Mouse (Mus musculus): ENCODE measurements around the gene Chgb. TPM values are rescaled to one million over a fixed set of nuclear protein-coding genes. Genes with fewer than 3 reads are reported as not detected.

The Chgb gene
- polyA plus RNA-seq (2016; fragmentation: Nextera tagmentation; extraction: Ambion mirVana): 1.8 and 3.1 TPM in 2 replicates

- Histone ChIP-seq H3K36me3 (replicated peaks) (no peaks in the 10 kb centered on the region), H3K27me3 (replicated peaks; ENCODE audit: low read depth, poor library complexity, severe bottlenecking) (peaks cover 17% of the 10 kb centered on the region), H3K4me3 (peak within 1 kb of the TSS; percentile 64), H3K27ac (replicated peaks) (peak within 1 kb of the TSS; percentile 51; the same call in 1 of the 2 replicates), H3K4me1 (peaks cover 21% of the 10 kb centered on the region), H3K9me3 (no peaks in the 10 kb centered on the region)
- no peak for DNase-seq (ENCODE audit: low spot score)
- WGBS: 11% methylated on average over 4 of the region's 4 CpGs
Observed at GRCm38 (mm10) chr2:132780978-132781377, at the start of gene Chgb. TSS of gene Chgb (plus strand) at chr2:132781278.

- H3K9me3 ChIP-seq: no peaks in the 10 kb centered on the region
- no peaks in the 10 kb centered on the region for H3K36me3 ChIP-seq (replicated peaks)
- H3K27me3 ChIP-seq (replicated peaks; ENCODE audit: low read depth, poor library complexity, severe bottlenecking): no peaks in the 10 kb centered on the region
- no peak overlapping the region for H3K27ac ChIP-seq (replicated peaks)
- WGBS: 91% methylated on average over 5 of the region's 5 CpGs
- no peak for DNase-seq (ENCODE audit: low spot score)
- H3K4me1 ChIP-seq: peaks cover 6% of the 10 kb centered on the region; the same call in 1 of the 2 replicates
- H3K4me3 ChIP-seq: no peak overlapping the region
Observed at GRCm38 (mm10) chr2:132732940-132733339, 48.1 kb upstream of the Chgb start.

- 93% methylated on average over 10 of the region's 10 CpGs for WGBS
- DNase-seq (ENCODE audit: low spot score): no peak
- Histone ChIP-seq H3K27ac (replicated peaks) (no peak overlapping the region), H3K27me3 (replicated peaks; ENCODE audit: low read depth, poor library complexity, severe bottlenecking) (no peaks in the 10 kb centered on the region), H3K36me3 (replicated peaks) (no peaks in the 10 kb centered on the region), H3K4me3 (no peak overlapping the region), H3K4me1 (peaks cover 6% of the 10 kb centered on the region; the same call in 1 of the 2 replicates), H3K9me3 (no peaks in the 10 kb centered on the region)
Observed at GRCm38 (mm10) chr2:132733603-132734573, 47.2 kb upstream of the Chgb start.

GRCm38 (mm10) chr2:132738816-132739432, 42.2 kb upstream of the Chgb start:
- Histone ChIP-seq H3K4me3 (no peak overlapping the region), H3K27ac (replicated peaks) (no peak overlapping the region), H3K27me3 (replicated peaks; ENCODE audit: low read depth, poor library complexity, severe bottlenecking) (no peaks in the 10 kb centered on the region), H3K36me3 (replicated peaks) (no peaks in the 10 kb centered on the region), H3K9me3 (no peaks in the 10 kb centered on the region), H3K4me1 (peaks cover 14% of the 10 kb centered on the region)
- no peak for DNase-seq (ENCODE audit: low spot score)
- 52% methylated on average over 2 of the region's 2 CpGs for WGBS

- Histone ChIP-seq H3K9me3 (no peaks in the 10 kb centered on the region), H3K27ac (replicated peaks) (no peak overlapping the region; the same call in 1 of the 2 replicates), H3K27me3 (replicated peaks; ENCODE audit: low read depth, poor library complexity, severe bottlenecking) (no peaks in the 10 kb centered on the region), H3K4me1 (peaks cover 8% of the 10 kb centered on the region), H3K4me3 (no peak overlapping the region), H3K36me3 (replicated peaks) (no peaks in the 10 kb centered on the region)
- WGBS: 57% methylated on average over 8 of the region's 8 CpGs
- DNase-seq (ENCODE audit: low spot score): no peak
Observed at GRCm38 (mm10) chr2:132741862-132742347, 39.2 kb upstream of the Chgb start.

GRCm38 (mm10) chr2:132744866-132745265, 36.2 kb upstream of the Chgb start:
- no peak overlapping the region for H3K4me3 ChIP-seq
- no peak for DNase-seq (ENCODE audit: low spot score)
- peaks cover 8% of the 10 kb centered on the region for H3K4me1 ChIP-seq
- no peaks in the 10 kb centered on the region for H3K9me3 ChIP-seq
- no peaks in the 10 kb centered on the region for H3K36me3 ChIP-seq (replicated peaks)
- WGBS: 90% methylated on average over 5 of the region's 5 CpGs
- H3K27me3 ChIP-seq (replicated peaks; ENCODE audit: low read depth, poor library complexity, severe bottlenecking): no peaks in the 10 kb centered on the region
- no peak overlapping the region for H3K27ac ChIP-seq (replicated peaks)

GRCm38 (mm10) chr2:132746108-132746507, 35.0 kb upstream of the Chgb start:
- no peak for DNase-seq (ENCODE audit: low spot score)
- Histone ChIP-seq H3K4me3 (no peak overlapping the region), H3K27me3 (replicated peaks; ENCODE audit: low read depth, poor library complexity, severe bottlenecking) (no peaks in the 10 kb centered on the region), H3K36me3 (replicated peaks) (0 out of 2 replicates have a peak, but pooled peaks cover 4% of the 10 kb centered on the region), H3K9me3 (no peaks in the 10 kb centered on the region), H3K27ac (replicated peaks) (no peak overlapping the region), H3K4me1 (peaks cover 8% of the 10 kb centered on the region)
- WGBS: 79% methylated on average over 3 of the region's 3 CpGs

GRCm38 (mm10) chr2:132750726-132751125, 30.4 kb upstream of the Chgb start:
- Histone ChIP-seq H3K27me3 (replicated peaks; ENCODE audit: low read depth, poor library complexity, severe bottlenecking) (no peaks in the 10 kb centered on the region), H3K4me3 (no peak overlapping the region), H3K9me3 (no peaks in the 10 kb centered on the region), H3K27ac (replicated peaks) (no peak overlapping the region), H3K4me1 (peaks cover 5% of the 10 kb centered on the region; the same call in 1 of the 2 replicates), H3K36me3 (replicated peaks) (0 out of 2 replicates have a peak, but pooled peaks cover 4% of the 10 kb centered on the region)
- DNase-seq (ENCODE audit: low spot score): no peak

- Histone ChIP-seq H3K9me3 (no peaks in the 10 kb centered on the region), H3K4me3 (no peak overlapping the region), H3K4me1 (peaks cover 5% of the 10 kb centered on the region; the same call in 1 of the 2 replicates), H3K27ac (replicated peaks) (no peak overlapping the region), H3K27me3 (replicated peaks; ENCODE audit: low read depth, poor library complexity, severe bottlenecking) (no peaks in the 10 kb centered on the region), H3K36me3 (replicated peaks) (0 out of 2 replicates have a peak, but pooled peaks cover 4% of the 10 kb centered on the region)
- 71% methylated on average over 15 of the region's 15 CpGs for WGBS
- DNase-seq (ENCODE audit: low spot score): no peak
Observed at GRCm38 (mm10) chr2:132751141-132752066, 29.7 kb upstream of the Chgb start.

- DNase-seq (ENCODE audit: low spot score): no peak
- Histone ChIP-seq H3K9me3 (no peaks in the 10 kb centered on the region), H3K36me3 (replicated peaks) (0 out of 2 replicates have a peak, but pooled peaks cover 4% of the 10 kb centered on the region), H3K27me3 (replicated peaks; ENCODE audit: low read depth, poor library complexity, severe bottlenecking) (no peaks in the 10 kb centered on the region), H3K27ac (replicated peaks) (no peak overlapping the region), H3K4me1 (peaks cover 5% of the 10 kb centered on the region; the same call in 1 of the 2 replicates), H3K4me3 (no peak overlapping the region)
- WGBS: 75% methylated on average over 2 of the region's 2 CpGs
Observed at GRCm38 (mm10) chr2:132752398-132752797, 28.7 kb upstream of the Chgb start.

GRCm38 (mm10) chr2:132753137-132753536, 27.9 kb upstream of the Chgb start:
- no peak for DNase-seq (ENCODE audit: low spot score)
- H3K27me3 ChIP-seq (replicated peaks; ENCODE audit: low read depth, poor library complexity, severe bottlenecking): no peaks in the 10 kb centered on the region

More at GRCm38 (mm10) chr2:132753137-132753536, 27.9 kb upstream of the Chgb start:
- Histone ChIP-seq H3K4me3 (no peak overlapping the region), H3K36me3 (replicated peaks) (0 out of 2 replicates have a peak, but pooled peaks cover 4% of the 10 kb centered on the region), H3K4me1 (peaks cover 5% of the 10 kb centered on the region; the same call in 1 of the 2 replicates), H3K9me3 (no peaks in the 10 kb centered on the region), H3K27ac (replicated peaks) (no peak overlapping the region)
- WGBS: 80% methylated on average over 3 of the region's 3 CpGs

All from embryonic facial prominence, embryonic 10.5 days (tissue).